Mouse (Mus musculus): ENCODE results near the gene Gna13.

DNA sequence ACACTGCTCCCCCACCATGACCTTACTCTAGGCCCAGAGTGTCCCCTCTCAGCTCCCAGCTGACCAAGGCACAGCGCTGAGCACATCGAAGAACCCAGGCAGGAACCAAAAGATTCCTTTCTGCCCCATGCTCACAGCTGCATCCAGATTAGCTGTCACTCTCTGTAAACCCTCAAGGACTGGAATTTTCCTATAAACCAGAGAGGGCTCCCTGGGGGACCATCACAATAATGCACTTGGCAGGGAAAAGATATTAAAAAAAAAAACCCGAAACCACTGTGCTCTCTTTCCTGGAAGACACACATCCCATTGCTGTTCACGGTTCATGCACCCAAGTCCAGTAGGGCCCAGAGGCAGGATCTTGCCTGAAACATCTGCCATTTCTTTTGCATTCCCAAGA lies 33.3 kb upstream of the Gna13 start:
- TF ChIP-seq CTCF (IDR thresholded peaks at IDR 0.05; ENCODE audit: insufficient read depth, low read depth, low read length) (no peak), POLR2A (IDR thresholded peaks at IDR 0.05; ENCODE audit: insufficient read depth, low read depth, low read length) (no peak)
